Mouse (Mus musculus) MEL (cell line): Measurements from ENCODE around the gene Naga.

Source experiments
- BHLHE40 ChIP-seq: IDR thresholded peaks from 2 replicates; pipeline ENCODE4 v1.6.1; 2012; ENCODE audit warnings: low read depth, mild to moderate bottlenecking, inconsistent platforms, low read length, improper control_type of control experiment, borderline replicate concordance
- CTCF ChIP-seq, 3 experiments: IDR thresholded peaks in 2 of 3; conservative IDR thresholded peaks in 1 of 3; 2 replicates each; pipeline ENCODE4 v1.5.1; 2011 to 2012; ENCODE audit warnings: low read length in 3 of 3, low read depth in 2 of 3, mild to moderate bottlenecking in 2 of 3, improper control_type of control experiment in 1 of 3, inconsistent platforms in 1 of 3, mixed read lengths in 1 of 3, moderate library complexity in 1 of 3; ENCODE audit not compliant: control insufficient read depth in 1 of 3, insufficient read depth in 1 of 3, poor library complexity in 1 of 3, severe bottlenecking in 1 of 3
- ELF1 ChIP-seq: IDR thresholded peaks from 2 replicates; pipeline ENCODE4 v1.6.1; 2014; ENCODE audit warnings: low read depth, mild to moderate bottlenecking, inconsistent platforms, low read length, improper control_type of control experiment, moderate library complexity
- POLR2A ChIP-seq, 2 experiments: IDR thresholded peaks; 2 replicates each; pipeline ENCODE4 v1.6.1; 2011 to 2012; ENCODE audit warnings: low read length in 2 of 2, mild to moderate bottlenecking in 2 of 2, control low read depth in 1 of 2, improper control_type of control experiment in 1 of 2, low read depth in 1 of 2, moderate library complexity in 1 of 2; ENCODE audit not compliant: control insufficient read depth in 1 of 2, insufficient read depth in 1 of 2, poor library complexity in 1 of 2
- RCOR1 ChIP-seq: IDR thresholded peaks from 2 replicates; pipeline ENCODE4 v1.6.1; 2012; ENCODE audit warnings: low read depth, mild to moderate bottlenecking, inconsistent platforms, low read length, improper control_type of control experiment
- TAL1 ChIP-seq: IDR thresholded peaks from 2 replicates; pipeline ENCODE4 v1.6.1; 2012; ENCODE audit warnings: mild to moderate bottlenecking, inconsistent platforms, low read length, moderate library complexity, mixed read lengths
- TBP ChIP-seq: IDR thresholded peaks from 2 replicates; pipeline ENCODE4 v1.8.0; 2011; ENCODE audit warnings: low read depth, low read length, improper control_type of control experiment
- TCF12 ChIP-seq: IDR thresholded peaks from 2 replicates; pipeline ENCODE4 v1.6.1; 2014; ENCODE audit warnings: low read depth, mild to moderate bottlenecking, inconsistent platforms, low read length, improper control_type of control experiment, moderate library complexity
- USF1 ChIP-seq: IDR thresholded peaks from 2 replicates; pipeline ENCODE4 v1.6.1; 2014; ENCODE audit warnings: low read depth, mild to moderate bottlenecking, inconsistent platforms, low read length, improper control_type of control experiment, moderate library complexity

GRCm38 (mm10) chr15:82354126-82354945 is 15.6 kb upstream of the Naga start, which contains the start of gene Ndufa6:
- peak; percentile 96 to 99 for TF ChIP-seq POLR2A (IDR thresholded peaks at IDR 0.05; ENCODE audit: control insufficient read depth in 1 of 2, insufficient read depth in 1 of 2, low read depth in 1 of 2, low read length in 2 of 2, poor library complexity in 1 of 2)
- TF ChIP-seq CTCF (IDR thresholded peaks at IDR 0.05 in 2 of 3, conservative IDR thresholded peaks at IDR 0.05 in 1 of 3; ENCODE audit: control insufficient read depth in 1 of 3, insufficient read depth in 1 of 3, low read depth in 2 of 3, low read length in 3 of 3, poor library complexity in 1 of 3, severe bottlenecking in 1 of 3), result peak; percentile 72 to 96 (median 91)
- no peak; the same call in 1 of the 2 replicates for TF ChIP-seq RCOR1
- peak; percentile 56 for TF ChIP-seq USF1
- no peak; the same call in 1 of the 2 replicates for TF ChIP-seq ELF1
- TF ChIP-seq TAL1, result no peak
- 0 out of 2 replicates have a peak, but pooled peaks have one; percentile 30 for TF ChIP-seq BHLHE40
- TF ChIP-seq TBP, result peak; percentile 73; the same call in 1 of the 2 replicates
- TF ChIP-seq TCF12, result peak; percentile 85
